Comparison of ENCODE assay signal across 15 mouse cellular contexts in the genomic region with DNA sequence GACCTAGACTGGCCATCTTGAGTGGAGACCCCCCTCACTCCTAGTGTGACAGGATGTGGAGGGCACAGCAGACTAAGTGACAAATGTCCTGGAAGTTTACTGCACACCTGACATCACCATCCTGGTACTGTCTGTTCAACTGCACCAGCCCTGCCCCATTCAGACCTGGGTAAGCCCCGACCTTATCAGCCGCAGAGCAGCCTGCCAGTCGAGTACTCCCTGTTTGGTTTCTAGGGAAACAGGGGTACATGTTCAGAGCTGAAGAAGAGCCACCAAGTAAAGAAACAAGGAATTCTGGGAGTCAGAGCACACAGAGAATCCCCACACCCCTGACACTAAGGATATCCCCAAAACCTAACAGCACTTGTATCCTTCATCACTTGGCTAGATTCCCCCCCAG. TPM values are rescaled to one million over a fixed set of nuclear protein-coding genes. Genes with fewer than 3 reads are reported as not detected.
DNase-seq lines count a peak whose midpoint lies in the region; ATAC-seq and TF ChIP-seq lines count a peak whose summit lies in the region.
"Had no signal": no experiment of that assay in that cellular context is flagged by ENCODE, and none has a peak within 500 bp of the region (broad histone marks: within the 10 kb centered on the region; RNA-seq: fewer than 3 reads in every experiment).

No protein-coding gene starts in this region.

- H3K27ac ChIP-seq in lung, postnatal 0 days (ENCODE audit: low read length): peak overlapping the region; percentile 71
- H3K27ac ChIP-seq in hindbrain, embryonic 14.5 days: peak overlapping the region; percentile 69; the same call in 1 of the 2 replicates
- H3K27ac ChIP-seq: heart, embryonic 15.5 days had no signal

- 0 out of 2 replicates have a peak overlapping the region, but pooled peaks have one; percentile 25 for H3K4me2 ChIP-seq in lung, postnatal 0 days (replicated peaks; ENCODE audit: low read depth, low read length)
- H3K4me2 ChIP-seq in hindbrain, embryonic 14.5 days (replicated peaks): no peak overlapping the region
- H3K4me2 ChIP-seq: heart, embryonic 15.5 days had no signal

- no peaks in the 10 kb centered on the region for H3K4me1 ChIP-seq in lung, postnatal 0 days (ENCODE audit: insufficient read depth, low read depth, low read length)
- peaks cover 48% of the 10 kb centered on the region for H3K4me1 ChIP-seq in hindbrain, embryonic 14.5 days (replicated peaks; ENCODE audit: control insufficient read depth, insufficient read depth, low read length)

- TF ChIP-seq CTCF in lung, postnatal 0 days (IDR thresholded peaks at IDR 0.05): no peak

- no peaks in the 10 kb centered on the region; the same call in 1 of the 2 replicates for H3K36me3 ChIP-seq in lung, postnatal 0 days (ENCODE audit: insufficient read depth, low read length)
- H3K36me3 ChIP-seq in hindbrain, embryonic 14.5 days (replicated peaks; ENCODE audit: control insufficient read depth, insufficient read depth): peaks cover 6% of the 10 kb centered on the region
- H3K36me3 ChIP-seq: heart, embryonic 15.5 days had no signal

- no peaks in the 10 kb centered on the region for H3K27me3 ChIP-seq in lung, postnatal 0 days (replicated peaks; ENCODE audit: insufficient read depth, low read length)
- H3K27me3 ChIP-seq in hindbrain, embryonic 14.5 days (ENCODE audit: control insufficient read depth, insufficient read depth, low read length): no peaks in the 10 kb centered on the region
- H3K27me3 ChIP-seq: heart, embryonic 15.5 days had no signal

- no peaks in the 10 kb centered on the region for H3K9me3 ChIP-seq in lung, postnatal 0 days (ENCODE audit: low read length)
- no peaks in the 10 kb centered on the region for H3K9me3 ChIP-seq in hindbrain, embryonic 14.5 days (ENCODE audit: control insufficient read depth, low read length)
- H3K9me3 ChIP-seq: heart, embryonic 15.5 days had no signal

- H3K9ac ChIP-seq in lung, postnatal 0 days (replicated peaks; ENCODE audit: low read depth): no peak overlapping the region
- no peak overlapping the region; the same call in 1 of the 2 replicates for H3K9ac ChIP-seq in hindbrain, embryonic 14.5 days
- H3K9ac ChIP-seq: heart, embryonic 15.5 days had no signal

- no peak for DNase-seq in lung, postnatal 0 days (ENCODE audit: low spot score)
- no peak for DNase-seq in lung, postnatal 10 days
- DNase-seq in hindbrain, embryonic 14.5 days (ENCODE audit: low spot score): no peak
- no peak for DNase-seq in urinary bladder, adult 18-20 months (ENCODE audit: low spot score in 2 of 2)
- DNase-seq in adipocyte (ENCODE audit: low spot score): no peak
- no peak for DNase-seq in right cerebral cortex, postnatal 36 days (ENCODE audit: low spot score in 2 of 2)
- DNase-seq: adrenal gland, adult 8-10 months; cerebellum, adult 11 months; gastrocnemius, postnatal 10 days; kidney, adult 11 months; right cerebral cortex, postnatal 25 days had no signal

- WGBS in lung, postnatal 0 days: 23% methylated on average over 3 of the region's 3 CpGs
- 41% methylated on average over 3 of the region's 3 CpGs for WGBS in hindbrain, embryonic 14.5 days

- TF ChIP-seq EP300 in lung, postnatal 0 days (IDR thresholded peaks at IDR 0.05): no peak

- H3K4me3 ChIP-seq in lung, postnatal 0 days (ENCODE audit: low read depth, low read length): no peak overlapping the region
- no peak overlapping the region for H3K4me3 ChIP-seq in hindbrain, embryonic 14.5 days (replicated peaks; ENCODE audit: low read length)
- H3K4me3 ChIP-seq: heart, embryonic 15.5 days had no signal

- ATAC-seq in lung, postnatal 0 days: no peak
- ATAC-seq in common myeloid progenitor, adult 5-6 weeks (replicated peaks; ENCODE audit: low read depth, poor library complexity, severe bottlenecking): peak; percentile 34; the same call in 1 of the 2 replicates
- ATAC-seq in hindbrain, embryonic 14.5 days (ENCODE audit: low FRiP score): no peak
- peak; percentile 93 for ATAC-seq in megakaryocyte-erythroid progenitor cell, adult 5-6 weeks (replicated peaks; ENCODE audit: low FRiP score, low TSS enrichment, poor library complexity, severe bottlenecking)
- ATAC-seq: forebrain, embryonic 14.5 days had no signal

RNA-seq across cellular contexts. Expression of gene Chst15, which starts 55.1 kb away (rescaled TPM):
- 13.1 and 14.1 TPM in 2 replicates for polyA plus RNA-seq in lung, postnatal 0 days (2015; fragmentation: Nextera tagmentation; extraction: Ambion mirVana)
- total RNA-seq in common myeloid progenitor, adult 5-6 weeks (2017): 10.1 and 15.6 TPM in 2 replicates
- 16.3 and 17.1 TPM in 2 replicates for polyA plus RNA-seq in hindbrain, embryonic 14.5 days (2014; fragmentation: Nextera tagmentation; extraction: Ambion mirVana)
- 16.0 and 18.4 TPM in 2 replicates for total RNA-seq in megakaryocyte-erythroid progenitor cell, adult 5-6 weeks (2014; fragmentation: Nextera tagmentation)
- total RNA-seq in megakaryocyte-erythroid progenitor cell, adult 5-6 weeks (2017): 11.0 and 13.8 TPM in 2 replicates

Comparison
In these comparisons a context has a peak if more than half of its experiments do, and no peak if none do; other contexts are left out.
1. ATAC-seq: peak in common myeloid progenitor, adult 5-6 weeks (single experiment) and megakaryocyte-erythroid progenitor cell, adult 5-6 weeks (single experiment); none in lung, postnatal 0 days (single experiment) and hindbrain, embryonic 14.5 days (single experiment).